Mouse (Mus musculus) liver, embryonic 13.5 days (tissue): Measurements from ENCODE around the gene Intu. TPM values are rescaled to one million over a fixed set of nuclear protein-coding genes. Genes with fewer than 3 reads are reported as not detected.
A peak's percentile ranks its signal among the peaks of the same experiment; 100 is the strongest.

Source experiments
- ATAC-seq: fragments of 200-750 bp; cut with Nextera tagmentation; 2 replicates; pipeline ENCODE4 v1.8.0; 2017; ENCODE audit warnings: low read depth, mild to moderate bottlenecking, moderate number of reproducible peaks, moderate library complexity
- DNase-seq: peaks from one replicate; pipeline ENCODE4 v3.0.0; 2022
- H3K27ac ChIP-seq: fragments of 300-500 bp; sonication (generic); 2 replicates; pipeline ENCODE4 v1.5.1; 2015; ENCODE audit warnings: moderate library complexity, mild to moderate bottlenecking, inconsistent platforms
- H3K27me3 ChIP-seq: fragments of 300-500 bp; sonication (generic); 2 replicates; pipeline ENCODE4 v1.6.1; 2015; ENCODE audit warnings: mild to moderate bottlenecking, inconsistent platforms
- H3K36me3 ChIP-seq: fragments of 300-500 bp; sonication (generic); 2 replicates; pipeline ENCODE4 v1.6.1; 2015; ENCODE audit warnings: mild to moderate bottlenecking, inconsistent platforms
- H3K4me1 ChIP-seq: fragments of 300-500 bp; sonication (generic); replicated peaks from 2 replicates; pipeline ENCODE4 v1.6.1; 2015; ENCODE audit warnings: inconsistent platforms
- H3K4me2 ChIP-seq: fragments of 300-500 bp; sonication (generic); 2 replicates; pipeline ENCODE4 v1.6.1; 2015; ENCODE audit warnings: inconsistent platforms, mild to moderate bottlenecking, moderate library complexity
- H3K4me3 ChIP-seq: fragments of 300-500 bp; sonication (generic); replicated peaks from 2 replicates; pipeline ENCODE4 v1.5.1; 2015; ENCODE audit warnings: mild to moderate bottlenecking, inconsistent platforms
- H3K9ac ChIP-seq: fragments of 300-500 bp; sonication (generic); 2 replicates; pipeline ENCODE4 v1.6.1; 2015; ENCODE audit warnings: mild to moderate bottlenecking, inconsistent platforms
- H3K9me3 ChIP-seq: fragments of 300-500 bp; sonication (generic); replicated peaks from 2 replicates; pipeline ENCODE4 v1.6.1; 2016; ENCODE audit warnings: inconsistent platforms
- WGBS: fragments of 180-500 bp; shearing (Covaris S2); methylation state at CpG from one replicate; pipeline ENCODE4 v1.1.7; 2015; ENCODE audit not compliant: insufficient replicate concordance; 5-methylcytosine and 5-hydroxymethylcytosine counted together
- polyA plus RNA-seq: library from polyadenylated mRNA; unstranded; fragments of >200 nt; fragmentation: Nextera tagmentation; extraction: Ambion mirVana; gene quantifications from 2 replicates; pipeline ENCODE4 v1.2.1, GENCODE M21; 2015

Gene Intu
- polyA plus RNA-seq, 1 experiment from 2014 or later = 0.78 TPM

GRCm38 (mm10) chr3:40512936-40513829 lies 17.9 kb upstream of the Intu start:
- Histone ChIP-seq H3K9ac (no peak overlapping the region), H3K9me3 (no peaks in the 10 kb centered on the region), H3K27ac (no peak overlapping the region), H3K4me1 (no peaks in the 10 kb centered on the region), H3K36me3 (no peaks in the 10 kb centered on the region), H3K4me2 (no peak overlapping the region), H3K4me3 (no peak overlapping the region), H3K27me3 (no peaks in the 10 kb centered on the region)
- WGBS = 68% methylated on average over 13 of the region's 13 CpGs
- ATAC-seq = no peak
- DNase-seq = no peak

DNA sequence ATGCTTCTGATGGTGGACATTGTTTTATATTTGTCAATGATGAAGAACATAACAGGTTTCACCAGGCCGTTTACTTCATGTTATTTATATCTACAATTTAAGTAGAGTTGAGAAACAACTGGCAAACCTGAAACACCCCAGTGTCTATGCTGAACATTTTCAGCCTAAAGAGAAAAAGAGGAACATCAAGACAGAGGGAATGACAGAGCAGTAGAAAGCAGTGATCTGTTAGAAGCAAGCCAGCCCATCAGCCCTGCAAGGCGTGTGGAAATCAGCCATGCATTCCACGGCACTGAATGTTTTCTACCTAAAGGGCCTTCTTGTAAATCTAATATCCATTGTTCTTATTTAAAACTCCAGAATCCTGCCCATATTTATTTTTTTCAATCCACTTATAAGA lies 12.8 kb upstream of the Intu start:
- WGBS = 56% methylated on average over 3 of the region's 3 CpGs
- Histone ChIP-seq H3K9me3 (no peaks in the 10 kb centered on the region), H3K4me1 (peaks cover 5% of the 10 kb centered on the region), H3K27me3 (no peaks in the 10 kb centered on the region), H3K27ac (no peak overlapping the region), H3K4me2 (no peak overlapping the region), H3K9ac (no peak overlapping the region), H3K4me3 (no peak overlapping the region), H3K36me3 (no peaks in the 10 kb centered on the region)
- DNase-seq (no peak), ATAC-seq (no peak)

DNA sequence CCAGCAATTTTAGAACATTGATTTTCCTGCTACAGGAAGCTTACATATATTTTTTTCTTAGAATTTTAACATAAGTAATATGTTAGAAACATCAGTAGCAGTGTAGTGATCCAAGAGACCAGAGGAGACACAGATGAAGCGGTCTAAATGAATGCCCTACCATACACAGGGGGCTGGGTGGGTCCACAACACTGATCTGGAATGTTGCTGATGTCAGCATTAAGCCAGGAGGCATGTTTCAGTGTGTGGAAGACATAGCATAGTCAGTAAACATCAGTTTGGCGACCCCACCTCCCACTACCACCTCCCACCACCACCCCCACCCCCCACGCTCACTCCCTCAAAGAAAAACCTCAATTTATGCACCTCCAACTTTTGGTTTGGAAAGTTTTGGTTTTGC lies 11.5 kb upstream of the Intu start:
- Histone ChIP-seq H3K9ac (no peak overlapping the region), H3K27me3 (no peaks in the 10 kb centered on the region), H3K9me3 (no peaks in the 10 kb centered on the region), H3K36me3 (no peaks in the 10 kb centered on the region), H3K4me1 (peaks cover 6% of the 10 kb centered on the region), H3K4me3 (no peak overlapping the region), H3K27ac (no peak overlapping the region), H3K4me2 (no peak overlapping the region)
- 51% methylated on average over 3 of the region's 3 CpGs for WGBS
- no peak for DNase-seq
- no peak for ATAC-seq

DNA sequence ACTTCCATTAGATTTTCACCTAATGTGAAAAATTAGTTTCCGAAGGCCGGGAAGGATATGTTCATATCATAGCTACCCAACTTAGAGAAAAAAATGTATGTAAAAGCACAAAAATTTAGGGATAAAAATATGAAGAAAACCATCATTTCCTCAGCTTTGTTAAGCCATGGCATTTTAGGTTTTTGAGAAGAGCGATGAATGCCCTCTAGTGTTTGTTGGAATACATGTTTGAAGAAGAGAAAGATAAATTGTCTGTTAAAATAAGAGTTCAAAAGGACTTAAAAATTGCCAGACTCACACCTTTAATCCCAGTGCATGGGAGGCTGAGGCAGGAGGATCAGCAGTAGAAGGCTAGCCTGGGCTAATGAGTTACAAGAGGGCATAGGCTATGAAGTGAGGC lies 10.5 kb upstream of the Intu start:
- ATAC-seq = no peak
- 78% methylated on average over 3 of the region's 3 CpGs for WGBS

GRCm38 (mm10) chr3:40522446-40522845 lies 8.6 kb upstream of the Intu start:
- Histone ChIP-seq H3K4me3 (no peak overlapping the region; the same call in 1 of the 2 replicates), H3K9me3 (no peaks in the 10 kb centered on the region), H3K27me3 (no peaks in the 10 kb centered on the region), H3K27ac (no peak overlapping the region), H3K4me2 (peak overlapping the region; percentile 43), H3K36me3 (no peaks in the 10 kb centered on the region), H3K9ac (0 out of 2 replicates have a peak overlapping the region, but pooled peaks have one; percentile 0), H3K4me1 (peaks cover 6% of the 10 kb centered on the region)
- 26% methylated on average over 6 of the region's 6 CpGs for WGBS
- DNase-seq (no peak), ATAC-seq (no peak)

More for the DNA sequence above, 10.5 kb upstream of the Intu start:
- H3K36me3 ChIP-seq = no peaks in the 10 kb centered on the region
- no peak overlapping the region for H3K4me3 ChIP-seq
- H3K27me3 ChIP-seq = no peaks in the 10 kb centered on the region
- DNase-seq = no peak
- no peak overlapping the region for H3K4me2 ChIP-seq
- no peak overlapping the region for H3K9ac ChIP-seq
- no peaks in the 10 kb centered on the region for H3K9me3 ChIP-seq
- no peak overlapping the region for H3K27ac ChIP-seq
- H3K4me1 ChIP-seq = peaks cover 6% of the 10 kb centered on the region

DNA sequence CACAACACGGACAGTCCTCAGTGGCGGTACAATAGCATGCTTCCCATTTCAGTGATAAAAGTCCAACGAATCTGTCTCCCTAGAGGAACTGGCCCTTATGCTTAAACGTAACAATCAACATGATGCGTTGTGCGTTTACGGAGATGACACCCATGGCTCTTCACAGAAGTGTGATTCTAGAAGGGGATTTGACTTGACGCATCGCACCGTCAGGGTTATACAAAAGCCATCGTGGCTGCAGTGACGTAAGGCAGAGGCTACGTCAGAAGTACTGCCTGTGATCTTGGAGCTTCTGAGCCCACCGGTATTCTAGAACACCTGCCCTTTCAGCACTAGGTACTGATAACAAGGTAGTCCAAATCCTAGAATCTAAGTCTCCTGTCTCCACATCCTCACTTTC lies 8.2 kb upstream of the Intu start:
- H3K4me3 ChIP-seq = no peak overlapping the region; the same call in 1 of the 2 replicates
- DNase-seq = no peak
- WGBS = 49% methylated on average over 14 of the region's 14 CpGs

DNA sequence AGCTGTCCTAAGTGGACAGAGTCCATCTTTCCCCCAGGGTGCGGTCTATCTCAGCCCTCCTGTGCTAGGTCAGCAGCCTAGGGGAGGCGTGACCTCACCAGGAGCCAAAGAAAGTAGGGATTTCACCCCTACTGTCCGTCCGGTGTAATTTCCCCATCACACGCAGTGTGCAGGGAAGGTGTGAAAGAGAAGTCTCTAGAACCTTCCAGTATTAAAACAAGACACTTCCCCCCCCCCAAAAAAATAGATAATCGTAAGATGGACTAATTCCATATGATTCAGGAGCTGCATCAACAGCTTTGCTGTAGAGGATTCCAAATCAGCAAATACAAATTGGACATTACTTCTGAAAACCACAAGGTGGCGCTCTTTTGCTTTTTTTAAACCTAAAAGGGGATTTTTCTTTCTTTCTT lies 7.7 kb upstream of the Intu start:
- no peaks in the 10 kb centered on the region for H3K9me3 ChIP-seq
- no peaks in the 10 kb centered on the region for H3K36me3 ChIP-seq
- no peak overlapping the region for H3K27ac ChIP-seq
- 15% methylated on average over 7 of the region's 7 CpGs for WGBS
- DNase-seq (no peak), ATAC-seq (no peak)
- H3K9ac ChIP-seq = no peak overlapping the region
- peak overlapping the region; percentile 43 for H3K4me2 ChIP-seq
- no peaks in the 10 kb centered on the region for H3K27me3 ChIP-seq
- peaks cover 13% of the 10 kb centered on the region for H3K4me1 ChIP-seq
- H3K4me3 ChIP-seq = no peak overlapping the region; the same call in 1 of the 2 replicates

More for the DNA sequence above, 8.2 kb upstream of the Intu start:
- no peak overlapping the region for H3K27ac ChIP-seq
- ATAC-seq = no peak
- H3K27me3 ChIP-seq = no peaks in the 10 kb centered on the region
- no peaks in the 10 kb centered on the region for H3K36me3 ChIP-seq
- peak overlapping the region; percentile 43 for H3K4me2 ChIP-seq
- no peaks in the 10 kb centered on the region for H3K9me3 ChIP-seq
- peak overlapping the region; percentile 0; the same call in 1 of the 2 replicates for H3K9ac ChIP-seq
- peaks cover 8% of the 10 kb centered on the region for H3K4me1 ChIP-seq

- no peak for DNase-seq
- Histone ChIP-seq H3K4me2 (no peak overlapping the region), H3K27me3 (0 out of 2 replicates have a peak, but pooled peaks cover 3% of the 10 kb centered on the region), H3K36me3 (no peaks in the 10 kb centered on the region), H3K9me3 (0 out of 2 replicates have a peak, but pooled peaks cover 3% of the 10 kb centered on the region), H3K27ac (no peak overlapping the region), H3K4me3 (no peak overlapping the region), H3K9ac (no peak overlapping the region), H3K4me1 (peaks cover 21% of the 10 kb centered on the region)
- 73% methylated on average over 7 of the region's 7 CpGs for whole genome bisulfite sequencing
- no peak for ATAC-seq
These were observed 6.2 kb upstream of the Intu start for GRCm38 (mm10) chr3:40524841-40525240.

DNA sequence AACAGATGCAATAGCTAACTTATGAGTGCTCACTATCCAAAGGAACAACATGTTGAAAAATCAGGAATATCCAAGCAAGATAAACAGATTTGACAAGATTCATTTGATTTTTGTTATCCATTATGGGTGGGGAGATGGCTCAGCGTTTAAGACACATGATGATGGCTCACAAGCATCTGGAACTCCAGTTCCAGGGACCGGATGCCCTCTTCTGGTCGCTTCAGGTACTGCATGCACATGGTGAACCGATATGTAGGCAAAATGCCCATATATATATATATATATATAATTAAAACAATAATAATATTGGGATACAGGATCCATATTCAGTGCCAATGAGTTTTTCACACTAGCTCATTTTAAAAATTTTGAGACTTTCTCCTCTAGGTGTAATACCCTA lies 5.7 kb upstream of the Intu start:
- DNase-seq = peak; percentile 41

DNA sequence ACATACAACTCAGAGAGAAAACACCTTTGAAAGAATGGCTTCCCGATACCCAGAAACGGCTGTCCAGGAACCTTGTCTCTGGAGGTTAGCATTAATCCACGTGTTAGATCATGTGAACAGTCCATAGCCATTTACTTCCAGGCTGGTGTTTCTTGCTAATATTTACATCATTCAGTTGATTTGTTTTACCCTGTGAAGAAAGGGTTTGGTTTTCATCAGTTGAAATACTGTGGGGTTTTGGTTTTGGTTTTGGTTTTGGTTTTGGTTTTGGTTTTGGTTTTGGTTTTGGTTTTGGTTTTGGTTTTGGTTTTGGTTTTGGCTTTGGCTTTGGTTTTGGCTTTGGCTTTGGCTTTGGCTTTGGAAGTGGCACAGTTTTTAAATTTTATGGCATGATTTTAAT lies 5.0 kb upstream of the Intu start:
- ATAC-seq (no peak), DNase-seq (no peak)
- Histone ChIP-seq H3K9me3 (0 out of 2 replicates have a peak, but pooled peaks cover 5% of the 10 kb centered on the region), H3K9ac (no peak overlapping the region), H3K36me3 (no peaks in the 10 kb centered on the region), H3K27me3 (peaks cover 8% of the 10 kb centered on the region), H3K4me3 (no peak overlapping the region), H3K4me2 (no peak overlapping the region), H3K27ac (no peak overlapping the region), H3K4me1 (peaks cover 24% of the 10 kb centered on the region)
- 85% methylated on average over 3 of the region's 3 CpGs for WGBS

More for the DNA sequence above, 5.7 kb upstream of the Intu start:
- no peak overlapping the region for H3K9ac ChIP-seq
- H3K27me3 ChIP-seq = 0 out of 2 replicates have a peak, but pooled peaks cover 3% of the 10 kb centered on the region
- ATAC-seq = no peak
- 8% methylated on average over 4 of the region's 4 CpGs for WGBS
- no peaks in the 10 kb centered on the region for H3K36me3 ChIP-seq
- 0 out of 2 replicates have a peak, but pooled peaks cover 5% of the 10 kb centered on the region for H3K9me3 ChIP-seq
- peaks cover 21% of the 10 kb centered on the region for H3K4me1 ChIP-seq
- no peak overlapping the region for H3K27ac ChIP-seq
- no peak overlapping the region for H3K4me3 ChIP-seq
- no peak overlapping the region for H3K4me2 ChIP-seq

- no peak for ATAC-seq
- Histone ChIP-seq H3K4me1 (peaks cover 33% of the 10 kb centered on the region), H3K9ac (no peak overlapping the region), H3K27ac (no peak overlapping the region), H3K4me2 (no peak overlapping the region), H3K36me3 (no peaks in the 10 kb centered on the region), H3K4me3 (no peak overlapping the region), H3K27me3 (peaks cover 19% of the 10 kb centered on the region), H3K9me3 (0 out of 2 replicates have a peak, but pooled peaks cover 5% of the 10 kb centered on the region)
- WGBS = 64% methylated on average over 10 of the region's 10 CpGs
- DNase-seq = no peak
These were observed 3.9 kb upstream of the Intu start for GRCm38 (mm10) chr3:40527218-40527617.
